Mouse (Mus musculus): ENCODE measurements at regions not wholly inside any gene's neighbourhood (a gene's known extent, or its start where the extent isn't known, plus 50 kb on each side); places are given as distances from the start of the nearest gene placed in this dataset.

DNA sequence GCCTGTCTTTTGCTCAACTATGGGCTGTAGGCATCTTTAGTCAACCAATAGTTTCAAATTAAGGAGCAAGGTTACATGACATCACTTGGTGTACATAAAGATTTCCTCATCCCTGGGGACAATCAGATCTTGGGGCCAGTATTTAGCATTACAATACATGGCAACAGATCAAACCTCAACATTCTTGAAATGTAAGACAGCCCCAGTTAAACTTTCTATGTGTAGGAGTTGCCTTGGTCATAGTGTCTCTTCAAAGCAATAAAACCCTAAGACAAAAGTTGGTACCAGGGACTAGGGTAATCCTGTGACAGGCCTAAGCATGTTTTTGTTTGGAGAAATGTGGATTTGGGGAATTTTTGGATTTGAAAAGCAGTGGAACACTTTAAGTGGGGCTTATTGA, 338.3 kb downstream of the Lpin1 start:
- TF ChIP-seq CTCF (conservative IDR thresholded peaks at IDR 0.05; ENCODE audit: low read length) (no peak), POU5F1 (IDR thresholded peaks at IDR 0.05; ENCODE audit: borderline replicate concordance, low read length) (no peak), NANOG (IDR thresholded peaks at IDR 0.05; ENCODE audit: borderline replicate concordance, low read length) (no peak)
